Mouse (Mus musculus) spleen, postnatal 10 days (tissue): Measurements from ENCODE around the gene Lrrc74a.
A peak's percentile ranks its signal among the peaks of the same experiment; 100 is the strongest.

Experiments used
- DNase-seq, 2 experiments: peaks; one replicate each; pipeline ENCODE4 v3.0.0; 2021 to 2022; ENCODE audit warnings: low spot score in 2 of 2

Gene Lrrc74a

DNA sequence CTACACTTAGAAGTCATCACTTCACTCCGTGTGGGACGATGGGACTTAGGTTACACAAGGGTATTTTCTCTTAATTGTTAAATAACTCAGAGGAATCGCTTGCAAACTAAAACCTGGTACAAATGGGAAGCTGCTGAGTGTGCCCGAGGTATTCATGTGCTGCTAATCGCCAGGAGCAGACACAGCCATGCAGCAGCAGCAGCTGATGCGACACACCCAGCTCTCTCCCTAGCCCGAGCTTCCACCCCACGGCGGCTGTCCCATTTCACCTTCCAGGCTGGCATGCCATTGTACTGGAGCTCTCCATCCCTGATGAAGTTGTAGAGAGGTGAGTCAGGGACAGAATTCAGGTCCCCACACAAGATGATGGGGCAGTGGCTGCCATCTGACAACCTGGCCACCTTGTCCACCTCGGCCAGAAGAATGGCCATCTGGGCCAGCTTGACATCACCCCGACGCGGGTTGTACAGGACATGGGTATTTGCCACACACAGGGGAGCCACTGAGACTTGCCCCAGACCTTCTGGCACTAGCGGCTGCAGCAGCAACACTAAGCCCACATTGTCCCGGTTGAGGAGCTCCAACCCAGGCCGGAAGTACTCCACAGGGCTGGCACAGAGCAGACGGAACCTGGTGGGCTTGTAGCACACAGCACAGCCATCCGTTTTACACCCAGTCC, 14.1 kb upstream of the Lrrc74a start:
- no peak for DNase-seq

DNA sequence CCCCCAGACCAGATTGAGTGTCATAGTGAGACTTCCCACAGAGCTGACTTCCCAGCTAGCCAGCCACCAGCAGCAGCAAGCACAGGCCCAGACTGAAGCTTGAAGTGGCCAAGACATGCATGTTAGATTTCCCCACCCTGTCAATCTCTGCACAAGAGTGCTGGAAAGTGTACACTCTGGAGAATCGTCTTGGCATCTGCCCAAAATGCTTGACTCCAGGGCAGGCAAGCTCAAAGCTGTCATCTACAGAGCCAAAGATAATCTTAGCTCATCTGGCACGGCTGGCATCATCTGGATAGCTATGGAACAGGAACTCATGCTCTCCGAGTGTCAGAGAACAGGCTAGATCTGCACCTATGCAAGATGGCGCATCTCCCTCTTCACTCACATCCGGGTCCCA, 12.7 kb upstream of the Lrrc74a start:
- DNase-seq, result no peak

- DNase-seq, result no peak
Observed at GRCm38 (mm10) chr12:86724300-86724699, 9.9 kb upstream of the Lrrc74a start.

DNA sequence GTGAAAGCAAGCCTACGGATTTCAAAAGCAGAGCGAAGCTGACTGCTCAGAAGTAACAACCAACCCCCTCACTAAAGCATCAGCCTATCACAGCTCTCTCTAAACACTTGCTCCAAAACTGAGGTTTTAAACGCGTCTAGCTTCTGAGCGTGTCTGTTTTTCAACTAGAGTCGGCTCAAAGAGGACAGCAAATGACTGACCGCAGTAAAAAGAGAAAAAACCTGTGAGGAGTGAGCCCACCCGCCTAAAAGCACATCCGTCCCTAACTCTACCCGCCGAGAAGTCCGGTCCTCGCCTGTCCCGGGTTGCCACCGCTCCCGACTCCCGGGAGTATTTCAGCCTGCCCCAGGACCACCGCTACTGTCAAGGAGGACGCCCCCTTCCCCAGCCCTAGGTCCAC, 8.5 kb upstream of the Lrrc74a start:
- no peak for DNase-seq

GRCm38 (mm10) chr12:86726120-86726640, 8.0 kb upstream of the Lrrc74a start, which contains the start of gene Angel1:
Gene Angel1 (minus strand): TSS chr12:86726460.
- DNase-seq, result peak; percentile 81 to 96

DNA sequence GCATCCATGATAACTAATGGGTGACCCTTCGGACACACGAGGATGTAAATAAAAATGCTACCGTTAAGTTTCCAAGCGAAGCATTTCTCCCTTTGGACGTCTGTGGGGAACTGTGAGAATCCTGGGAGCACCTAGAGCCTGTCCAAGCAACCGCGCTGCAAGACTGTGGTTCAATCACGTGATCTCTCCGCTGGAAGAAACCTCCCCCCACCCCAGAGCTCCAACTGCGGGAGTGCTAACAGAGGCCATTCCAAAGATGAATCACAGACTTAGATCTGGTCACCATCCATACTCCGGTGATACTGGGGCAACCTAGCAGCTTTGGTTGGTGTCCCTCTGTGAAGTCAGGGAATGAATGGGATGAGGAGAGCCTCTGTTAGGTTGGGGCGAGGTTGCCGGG, 26.9 kb downstream of the Lrrc74a start:
- DNase-seq, result no peak

DNA sequence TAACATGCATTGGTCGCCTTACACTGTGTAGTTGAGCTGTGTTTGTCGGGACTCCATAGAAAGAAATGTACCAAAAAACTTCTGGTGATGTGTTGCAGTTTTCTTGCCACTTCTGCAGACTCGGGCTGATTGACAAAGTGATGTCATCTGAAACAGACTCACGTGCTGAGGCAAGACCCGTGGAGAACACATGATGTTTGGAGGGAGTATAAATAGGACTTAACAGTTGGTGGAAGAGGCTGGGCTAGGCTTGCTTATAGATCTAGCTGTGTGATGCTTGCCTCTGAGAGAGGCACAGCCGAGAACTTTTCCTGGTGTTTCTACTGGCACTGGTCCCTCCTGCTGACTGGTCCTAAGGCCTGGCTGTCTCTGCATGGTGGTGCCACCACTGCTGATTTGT, 29.9 kb downstream of the Lrrc74a start:
- DNase-seq, result no peak

DNA sequence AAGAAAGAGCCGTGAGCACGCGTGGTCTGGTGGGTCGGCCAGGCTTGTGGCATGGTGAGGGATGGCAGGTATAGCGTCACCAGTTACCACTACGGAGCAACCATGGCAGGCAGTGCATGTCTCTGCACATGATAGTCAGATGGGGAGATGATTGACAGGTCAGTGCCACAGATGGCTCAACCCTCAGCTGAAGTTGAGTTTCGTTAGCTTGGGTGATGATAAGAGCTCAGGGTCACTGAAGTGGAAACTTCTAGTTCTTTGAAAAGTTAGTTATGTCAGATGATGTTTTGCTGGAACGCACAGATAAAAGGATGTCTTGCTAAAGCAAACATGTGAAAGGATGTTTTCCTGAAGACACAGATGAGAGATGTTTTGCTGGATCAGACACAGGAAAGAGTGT, 32.3 kb downstream of the Lrrc74a start:
- DNase-seq, result no peak

DNA sequence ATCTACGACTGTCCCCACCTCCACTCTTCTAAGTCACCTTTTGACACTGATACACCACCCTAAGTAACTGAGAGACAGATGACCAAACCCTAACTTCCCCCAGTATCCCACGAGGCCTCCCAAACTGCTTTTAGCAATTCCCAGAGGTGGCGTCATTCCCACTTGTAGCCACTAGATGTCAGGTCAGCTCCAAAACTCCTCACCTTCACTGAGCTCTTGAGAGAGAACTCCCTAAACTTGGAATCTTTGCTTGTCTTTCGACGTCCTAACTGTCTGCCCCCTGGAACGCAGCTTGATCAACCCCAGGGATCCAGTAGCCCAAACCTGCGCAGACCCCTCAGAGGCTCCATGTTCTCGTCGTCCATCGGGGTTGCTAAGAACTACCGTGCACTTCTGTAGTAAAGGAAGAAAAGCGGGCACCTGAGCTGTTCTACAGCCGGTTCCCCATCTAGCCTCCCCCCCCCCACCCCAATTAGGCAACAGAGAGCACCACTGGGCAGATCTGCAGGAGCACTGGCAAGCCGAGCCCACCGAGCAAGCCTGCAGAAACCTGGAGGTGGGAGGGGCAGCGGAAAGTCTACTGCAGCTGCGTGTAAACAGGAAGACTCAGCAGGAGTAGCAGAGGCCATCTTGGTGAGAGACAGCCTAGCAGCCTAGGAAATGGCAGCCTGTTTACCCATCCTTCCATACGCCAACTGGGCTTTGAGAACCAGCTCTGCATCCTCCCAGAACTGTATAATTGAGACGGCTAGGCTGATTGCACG, 33.9 kb downstream of the Lrrc74a start:
- DNase-seq, result peak in 1 of 2 experiments; percentile 49

- peak; percentile 68 to 84 for DNase-seq
Observed at GRCm38 (mm10) chr12:86768986-86769580, 34.9 kb downstream of the Lrrc74a start.

- DNase-seq, result no peak
Observed at GRCm38 (mm10) chr12:86769819-86770218, 35.6 kb downstream of the Lrrc74a start.

- DNase-seq, result no peak
Observed at GRCm38 (mm10) chr12:86770261-86770670, 36.1 kb downstream of the Lrrc74a start.

DNA sequence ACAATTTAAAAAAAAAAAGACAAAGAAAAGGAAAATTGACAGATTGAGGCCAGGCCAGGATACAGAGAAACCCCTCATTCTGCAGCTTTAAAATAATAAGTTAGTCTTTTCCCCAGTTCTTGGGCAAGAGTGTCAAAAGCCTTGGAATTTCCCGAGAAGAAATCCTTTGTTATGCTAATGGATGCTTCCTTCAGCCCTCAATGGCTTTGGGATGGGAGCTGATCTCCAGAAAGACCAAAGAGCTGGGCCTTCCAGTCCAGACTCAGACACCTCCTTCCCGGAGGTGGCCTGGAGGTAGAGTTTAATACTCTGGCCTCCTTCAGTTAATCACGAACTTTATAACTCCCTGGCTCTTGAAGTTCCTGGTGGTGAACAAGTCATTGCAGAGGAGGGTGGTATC, 36.8 kb downstream of the Lrrc74a start:
- no peak for DNase-seq

- DNase-seq, result peak; percentile 79 to 93
Observed at GRCm38 (mm10) chr12:86771823-86772427, 37.8 kb downstream of the Lrrc74a start.

GRCm38 (mm10) chr12:86772551-86772950, 38.4 kb downstream of the Lrrc74a start:
- no peak for DNase-seq

DNA sequence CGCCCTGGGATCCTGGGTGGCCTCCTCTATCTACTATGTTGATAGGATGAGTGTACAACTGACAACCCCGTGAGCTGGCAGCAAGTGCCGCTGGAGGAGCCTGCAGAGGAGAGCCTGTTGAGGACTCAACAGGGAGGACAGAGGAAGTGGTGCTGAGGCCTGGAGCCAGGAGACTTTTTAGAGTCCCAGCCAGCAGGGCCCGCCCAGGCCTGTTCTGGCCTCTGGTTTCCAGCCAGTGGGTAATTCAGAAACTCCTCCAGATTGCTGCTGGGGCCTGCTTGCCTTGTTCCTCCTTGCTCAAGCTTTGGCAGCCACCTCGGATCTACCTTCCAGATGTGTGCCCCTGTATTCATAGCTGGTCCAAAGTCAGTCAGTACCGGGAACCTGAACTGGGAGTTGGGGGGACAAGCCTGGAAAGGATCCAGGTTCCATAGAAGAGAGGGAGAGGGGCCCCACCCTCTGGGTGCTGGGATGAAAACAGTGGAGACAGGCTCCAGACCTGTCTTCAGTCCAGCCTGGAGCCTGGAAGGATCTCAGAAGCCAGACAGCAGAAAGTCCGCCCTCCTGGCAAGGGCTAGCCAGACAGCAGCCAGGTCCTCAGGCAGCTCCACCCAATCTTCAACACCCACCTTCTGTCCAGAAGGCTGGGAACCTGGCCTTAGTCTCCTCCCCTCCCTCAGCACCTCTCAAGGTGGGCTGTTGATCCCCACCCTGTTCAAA, 41.6 kb downstream of the Lrrc74a start:
- DNase-seq, result no peak

GRCm38 (mm10) chr12:86776341-86776860, 42.2 kb downstream of the Lrrc74a start:
- DNase-seq, result no peak

DNA sequence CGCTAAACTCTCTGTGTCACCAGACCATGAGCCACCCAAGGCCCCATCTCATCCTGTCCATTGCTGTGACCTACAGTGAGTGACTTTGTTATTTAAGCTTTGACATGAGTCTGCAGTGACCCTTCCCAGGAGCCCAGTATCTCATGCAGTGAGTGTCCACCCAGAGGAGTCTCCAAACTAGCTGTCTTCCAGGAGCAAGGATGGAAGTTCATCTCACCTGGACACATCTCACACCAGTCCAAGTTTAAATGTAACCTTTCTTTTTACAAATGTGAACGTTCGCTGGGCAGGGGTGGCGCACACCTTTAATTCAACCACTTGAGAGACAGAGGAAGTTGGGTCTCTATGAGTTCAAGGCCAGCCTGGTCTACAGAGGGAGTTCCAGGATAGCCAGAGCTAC, 44.4 kb downstream of the Lrrc74a start:
- DNase-seq, result no peak

DNA sequence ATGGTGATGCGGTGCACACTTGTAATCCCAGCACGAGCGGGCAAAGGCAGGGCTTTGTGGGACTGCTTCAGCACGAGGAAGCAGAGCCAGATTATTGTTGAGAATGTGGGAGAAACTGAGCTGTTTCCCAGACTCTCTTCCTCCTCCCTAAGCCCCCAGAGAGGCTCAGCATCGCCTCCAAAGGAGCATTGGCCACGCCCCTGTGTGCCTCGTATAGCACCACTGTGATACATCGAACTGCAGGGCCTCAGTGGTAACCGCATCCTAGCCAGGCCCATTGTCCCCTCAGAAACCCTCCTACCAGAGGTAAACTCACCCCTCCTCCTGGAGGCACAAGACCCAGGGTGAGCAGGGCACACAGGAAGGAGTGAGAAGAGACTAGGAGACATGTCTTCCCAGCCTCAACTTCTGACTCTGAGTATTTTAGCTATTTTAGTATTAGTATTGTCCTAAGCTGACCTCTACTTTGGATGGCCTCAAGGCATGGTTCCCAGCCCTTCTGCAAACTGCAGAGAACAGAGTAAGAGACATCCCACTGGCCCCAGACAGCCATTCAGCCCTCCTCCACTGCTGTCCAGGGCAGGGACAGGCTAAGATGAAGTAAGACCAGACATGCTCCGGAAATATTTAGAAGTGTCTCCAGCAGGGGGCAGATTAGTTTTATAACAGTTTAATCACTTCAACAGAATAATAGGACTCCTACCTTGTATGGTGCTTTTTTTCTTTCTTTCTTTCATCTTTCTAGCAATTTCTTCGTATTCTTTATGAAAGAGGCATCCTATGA, 45.2 kb downstream of the Lrrc74a start:
- DNase-seq, result peak in 1 of 2 experiments; percentile 44

- DNase-seq, result no peak
Observed at GRCm38 (mm10) chr12:86781654-86782202, 47.6 kb downstream of the Lrrc74a start.
